10 mouse cellular contexts compared by ENCODE assay signal in genomic region chr6:115174845-115175244, GRCm38 (mm10). TPM values are rescaled to one million over a fixed set of nuclear protein-coding genes. Genes with fewer than 3 reads are reported as not detected.
DNase-seq lines count a peak whose midpoint lies in the region; ATAC-seq and TF ChIP-seq lines count a peak whose summit lies in the region.
"Had no signal": no experiment of that assay in that cellular context is flagged by ENCODE, and none has a peak within 500 bp of the region (broad histone marks: within the 10 kb centered on the region; RNA-seq: fewer than 3 reads in every experiment).

No protein-coding gene starts in this region.

- H3K36me3 ChIP-seq in heart, adult 2 months (ENCODE audit: control insufficient read depth, insufficient read depth, low read length), result no peaks in the 10 kb centered on the region
- no peaks in the 10 kb centered on the region for H3K36me3 ChIP-seq in heart, embryonic 11.5 days (ENCODE audit: control insufficient read depth, insufficient read depth, low read length)
- H3K36me3 ChIP-seq: neural tube, embryonic 12.5 days had no signal

- intact Hi-C loops in heart, adult 2 months (cut with DNase I), result loop anchor here (1.0 to 2.0 kb wide), 3 partner anchors 52 to 363 kb away; partner anchors contain the start of gene Gm17482

- peak; percentile 85 for TF ChIP-seq CTCF in heart, adult 2 months (IDR thresholded peaks at IDR 0.05)

- TF ChIP-seq EP300 in heart, adult 2 months (IDR thresholded peaks at IDR 0.05; ENCODE audit: insufficient read depth, low read depth, low read length), result no peak

- no peaks in the 10 kb centered on the region for H3K27me3 ChIP-seq in heart, adult 2 months (ENCODE audit: control insufficient read depth, insufficient read depth, low read length)
- H3K27me3 ChIP-seq in heart, embryonic 11.5 days (ENCODE audit: control insufficient read depth, insufficient read depth, low read length), result 0 out of 2 replicates have a peak, but pooled peaks cover 2% of the 10 kb centered on the region
- H3K27me3 ChIP-seq: neural tube, embryonic 12.5 days had no signal

- WGBS in heart, adult 2 months, result 24% methylated on average over 3 of the region's 3 CpGs
- 36% methylated on average over 3 of the region's 3 CpGs for WGBS in heart, embryonic 11.5 days (ENCODE audit: insufficient replicate concordance)

- H3K4me2 ChIP-seq in heart, embryonic 11.5 days, result no peak overlapping the region
- H3K4me2 ChIP-seq: neural tube, embryonic 12.5 days had no signal

- no peak for TF ChIP-seq POLR2A in heart, adult 2 months (IDR thresholded peaks at IDR 0.05; ENCODE audit: insufficient read depth, low read depth, low read length)

- no peaks in the 10 kb centered on the region for H3K4me1 ChIP-seq in heart, adult 2 months (ENCODE audit: control insufficient read depth, insufficient read depth, low read length)
- no peaks in the 10 kb centered on the region for H3K4me1 ChIP-seq in heart, embryonic 11.5 days (ENCODE audit: control insufficient read depth, insufficient read depth, low read length)
- H3K4me1 ChIP-seq: neural tube, embryonic 12.5 days had no signal

- no peak overlapping the region for H3K9ac ChIP-seq in heart, adult 2 months (ENCODE audit: low read depth, low read length)
- H3K9ac ChIP-seq in heart, embryonic 11.5 days (ENCODE audit: low read depth, low read length), result no peak overlapping the region
- H3K9ac ChIP-seq: neural tube, embryonic 12.5 days had no signal

- H3K79me2 ChIP-seq in heart, adult 2 months (replicated peaks; ENCODE audit: control insufficient read depth, insufficient read depth, low read length), result no peaks in the 10 kb centered on the region

- ATAC-seq in heart, embryonic 11.5 days (replicated peaks; ENCODE audit: insufficient number of reproducible peaks, low FRiP score, low TSS enrichment), result no peak

- no peaks in the 10 kb centered on the region for H3K9me3 ChIP-seq in heart, embryonic 11.5 days (replicated peaks; ENCODE audit: control insufficient read depth, low read length)
- H3K9me3 ChIP-seq: neural tube, embryonic 12.5 days had no signal

- no peak overlapping the region for H3K27ac ChIP-seq in heart, adult 2 months
- H3K27ac ChIP-seq in heart, embryonic 11.5 days (ENCODE audit: low read depth, low read length), result no peak overlapping the region
- H3K27ac ChIP-seq: neural tube, embryonic 12.5 days had no signal

- no peak for DNase-seq in heart, adult 2 months
- DNase-seq in thymus, postnatal 14 days, result peak; percentile 3
- no peak for DNase-seq in thymus, adult 18-20 months
- peak; percentile 8 for DNase-seq in hindlimb bud, embryonic 11.5 days (ENCODE audit: extremely low spot score, low read depth, low spot score)
- no peak for DNase-seq in urinary bladder, postnatal 4 days (ENCODE audit: low spot score in 2 of 2)
- DNase-seq in frontal cortex, adult 2 months (ENCODE audit: extremely low spot score in 1 of 2, low spot score in 1 of 2), result no peak
- DNase-seq in layer of hippocampus, adult 11-12 months (ENCODE audit: low spot score), result no peak

- H3K4me3 ChIP-seq in heart, adult 2 months, result no peak overlapping the region
- H3K4me3 ChIP-seq in heart, embryonic 11.5 days (ENCODE audit: low read depth, low read length), result no peak overlapping the region
- H3K4me3 ChIP-seq: neural tube, embryonic 12.5 days had no signal

RNA-seq across cellular contexts. Expression of gene Syn2, which starts 40.1 kb away (rescaled TPM):
- 1 to 10 TPM; 4.4 to 4.5 TPM for total RNA-seq in heart, adult 2 months (2021)
- 5.4 and 5.6 TPM in 2 replicates for polyA plus RNA-seq in heart, adult 2 months (2012; rRNA removed)
- polyA plus RNA-seq in heart, embryonic 11.5 days (2014; fragmentation: Nextera tagmentation; extraction: Ambion mirVana), result 0.99 and 1.1 TPM in 2 replicates
- 385 and 411 TPM in 2 replicates for polyA plus RNA-seq in frontal cortex, adult 2 months (2012; rRNA removed)

RNA-seq across cellular contexts. Expression of gene Gm17482, which starts 52.3 kb away (rescaled TPM):
- not detected for total RNA-seq in heart, adult 2 months (2021)
- not detected in 2 replicates for polyA plus RNA-seq in heart, adult 2 months (2012; rRNA removed)
- not detected in 2 replicates for polyA plus RNA-seq in heart, embryonic 11.5 days (2014; fragmentation: Nextera tagmentation; extraction: Ambion mirVana)
- not detected in 2 replicates for polyA plus RNA-seq in frontal cortex, adult 2 months (2012; rRNA removed)
- polyA plus RNA-seq: large intestine, adult 2 months; neural tube, embryonic 12.5 days had no signal

Comparison
In these comparisons a context has a peak if more than half of its experiments do, and no peak if none do; other contexts are left out.
1. DNase-seq: peak in thymus, postnatal 14 days (single experiment) and hindlimb bud, embryonic 11.5 days (single experiment); none in heart, adult 2 months (0 of 2), thymus, adult 18-20 months (0 of 2), urinary bladder, postnatal 4 days (0 of 2), frontal cortex, adult 2 months (0 of 2) and layer of hippocampus, adult 11-12 months (single experiment).
2. RNA of gene Syn2, which starts 40.1 kb away (polyA plus RNA-seq): 385 to 411 TPM in frontal cortex, adult 2 months; 5.4 to 5.6 TPM in heart, adult 2 months and 0.99 to 1.1 TPM in heart, embryonic 11.5 days; every median in the first group is over 10 times any median in the second.